Mouse (Mus musculus) embryo, embryonic 10 days (tissue): ENCODE measurements around the gene Zdhhc22.

Experiments
- DNase-seq: peaks from one replicate; pipeline ENCODE4 v3.0.0-alpha.2; 2015; ENCODE audit warnings: low spot score

Gene Zdhhc22

GRCm38 (mm10) chr12:86935692-86936282 is 54.4 kb downstream of the Zdhhc22 start:
- DNase-seq = no peak

GRCm38 (mm10) chr12:86934748-86935147 is 55.5 kb downstream of the Zdhhc22 start:
- no peak for DNase-seq

- peak; percentile 37 for DNase-seq
Measured at GRCm38 (mm10) chr12:86932575-86932952, 57.7 kb downstream of the Zdhhc22 start.

DNA sequence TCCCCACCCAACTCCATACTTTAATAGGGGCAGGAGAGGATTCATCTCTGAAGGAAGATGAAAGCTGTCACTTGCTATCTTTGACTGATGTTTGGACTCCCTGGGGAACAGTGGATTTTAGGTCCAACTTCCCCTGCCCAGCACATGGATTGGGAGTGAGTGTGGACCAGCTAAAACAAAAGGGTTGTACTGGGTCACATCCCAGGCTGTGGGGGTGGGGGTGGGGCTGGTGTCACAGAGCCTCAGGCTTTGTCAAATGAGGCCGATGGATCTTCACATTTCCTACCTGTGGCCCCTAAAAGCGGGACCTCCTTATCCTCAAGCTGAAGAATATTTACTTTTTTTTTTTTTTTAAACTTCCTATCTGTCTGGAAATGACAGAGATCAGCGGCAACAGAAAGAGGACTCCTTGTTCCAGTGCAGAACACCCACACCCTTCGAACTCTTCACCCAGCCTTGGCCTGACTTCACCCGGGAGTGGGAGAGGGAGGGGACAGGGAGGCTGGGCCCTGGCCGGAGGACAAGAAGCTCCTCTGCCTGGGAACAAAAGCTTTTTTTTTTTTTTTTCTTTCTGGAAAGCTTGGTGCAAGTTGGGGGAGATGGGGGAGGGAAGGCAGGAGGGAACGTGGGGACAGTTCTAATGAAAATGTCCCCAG is 58.2 kb downstream of the Zdhhc22 start:
- peak; percentile 16 for DNase-seq

GRCm38 (mm10) chr12:86930934-86931729 is 59.1 kb downstream of the Zdhhc22 start:
- no peak for DNase-seq
